Mouse (Mus musculus): ENCODE results near the gene Golt1a.

DNA sequence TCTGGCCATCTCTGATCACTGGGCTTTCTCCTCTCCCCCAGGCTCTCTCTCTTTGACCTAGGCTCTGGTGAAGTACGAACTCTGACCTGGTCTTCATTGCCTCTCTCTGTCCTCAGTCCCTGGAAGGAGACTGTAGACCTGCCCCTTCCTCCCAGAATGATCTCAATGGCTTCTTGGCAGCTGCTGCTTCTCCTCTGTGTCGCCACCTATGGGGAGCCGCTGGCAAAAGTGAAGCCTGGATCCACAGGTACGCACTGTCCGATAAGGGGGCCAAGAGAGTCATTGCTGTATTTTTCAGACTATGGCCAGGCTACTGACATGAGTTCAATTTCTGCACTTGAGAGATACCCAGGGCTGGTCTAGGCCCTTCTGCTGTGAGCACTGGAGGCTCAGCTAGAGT, 17.5 kb downstream of the Golt1a start:
- TF ChIP-seq CTCF (IDR thresholded peaks at IDR 0.05) (no peak), POLR2A (IDR thresholded peaks at IDR 0.05; ENCODE audit: insufficient read depth, low read depth, low read length) (no peak), EP300 (IDR thresholded peaks at IDR 0.05; ENCODE audit: insufficient read depth, low read depth, low read length) (no peak)
